Mouse (Mus musculus): ENCODE measurements around the gene Wdr72. TPM values are rescaled to one million over a fixed set of nuclear protein-coding genes. Genes with fewer than 3 reads are reported as not detected.

Wdr72 gene
- total and polyA plus RNA-seq, 2 experiments from 2014 or later, result 1.7 to 1.9 TPM

DNA sequence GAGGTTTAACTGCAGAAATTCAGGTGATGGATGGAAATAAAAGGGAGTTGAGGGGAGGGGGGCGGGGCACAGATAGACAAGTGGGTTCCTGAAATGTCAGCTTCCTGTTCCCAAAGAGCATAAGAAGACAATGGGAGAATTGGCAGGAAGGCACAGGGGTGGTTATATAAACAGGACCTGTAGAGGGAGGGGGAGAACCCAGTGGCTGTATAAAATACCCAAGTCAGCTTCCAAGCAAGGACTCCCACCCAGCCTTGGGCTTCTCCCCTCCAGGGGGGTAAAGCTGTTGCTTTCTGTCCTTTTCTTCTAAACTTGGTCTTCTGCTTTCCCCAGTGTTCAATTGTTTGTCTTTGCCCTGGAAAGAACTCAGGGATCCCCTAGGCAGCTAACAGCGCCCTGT lies 55.5 kb downstream of the Wdr72 start:
- Histone ChIP-seq H3K9me3 (replicated peaks; ENCODE audit: control insufficient read depth, low read length) (no peaks in the 10 kb centered on the region), H3K36me3 (replicated peaks; ENCODE audit: control insufficient read depth, insufficient read depth, low read length) (no peaks in the 10 kb centered on the region), H3K4me2 (ENCODE audit: low read depth, low read length) (no peak overlapping the region), H3K27me3 (ENCODE audit: control insufficient read depth, insufficient read depth, low read length) (no peaks in the 10 kb centered on the region), H3K4me1 (ENCODE audit: control insufficient read depth, insufficient read depth) (no peaks in the 10 kb centered on the region), H3K9ac (replicated peaks; ENCODE audit: low read depth, low read length) (no peak overlapping the region), H3K27ac (ENCODE audit: low read depth) (no peak overlapping the region), H3K4me3 (ENCODE audit: low read depth, low read length) (no peak overlapping the region)
- DNase-seq (ENCODE audit: low spot score) (no peak), ATAC-seq (ENCODE audit: insufficient read depth, low read depth) (no peak)
- TF ChIP-seq CTCF (IDR thresholded peaks at IDR 0.05; ENCODE audit: low read depth) (no peak), EP300 (IDR thresholded peaks at IDR 0.05; ENCODE audit: low read depth) (no peak)
- 87% methylated on average over 2 of the region's 2 CpGs for WGBS

GRCm38 (mm10) chr9:74169904-74170303 lies 59.7 kb downstream of the Wdr72 start:
- Histone ChIP-seq H3K27ac (ENCODE audit: low read depth) (no peak overlapping the region), H3K27me3 (ENCODE audit: control insufficient read depth, insufficient read depth, low read length) (no peaks in the 10 kb centered on the region), H3K4me2 (ENCODE audit: low read depth, low read length) (no peak overlapping the region), H3K4me3 (ENCODE audit: low read depth, low read length) (no peak overlapping the region), H3K36me3 (replicated peaks; ENCODE audit: control insufficient read depth, insufficient read depth, low read length) (no peaks in the 10 kb centered on the region), H3K9ac (replicated peaks; ENCODE audit: low read depth, low read length) (no peak overlapping the region), H3K4me1 (ENCODE audit: control insufficient read depth, insufficient read depth) (no peaks in the 10 kb centered on the region), H3K9me3 (replicated peaks; ENCODE audit: control insufficient read depth, low read length) (no peaks in the 10 kb centered on the region)
- WGBS, result 62% methylated on average over 6 of the region's 6 CpGs
- ATAC-seq (ENCODE audit: insufficient read depth, low read depth) (no peak), DNase-seq (ENCODE audit: low spot score) (no peak)
- TF ChIP-seq EP300 (IDR thresholded peaks at IDR 0.05; ENCODE audit: low read depth), result no peak
- no peak for TF ChIP-seq CTCF (IDR thresholded peaks at IDR 0.05; ENCODE audit: low read depth)

DNA sequence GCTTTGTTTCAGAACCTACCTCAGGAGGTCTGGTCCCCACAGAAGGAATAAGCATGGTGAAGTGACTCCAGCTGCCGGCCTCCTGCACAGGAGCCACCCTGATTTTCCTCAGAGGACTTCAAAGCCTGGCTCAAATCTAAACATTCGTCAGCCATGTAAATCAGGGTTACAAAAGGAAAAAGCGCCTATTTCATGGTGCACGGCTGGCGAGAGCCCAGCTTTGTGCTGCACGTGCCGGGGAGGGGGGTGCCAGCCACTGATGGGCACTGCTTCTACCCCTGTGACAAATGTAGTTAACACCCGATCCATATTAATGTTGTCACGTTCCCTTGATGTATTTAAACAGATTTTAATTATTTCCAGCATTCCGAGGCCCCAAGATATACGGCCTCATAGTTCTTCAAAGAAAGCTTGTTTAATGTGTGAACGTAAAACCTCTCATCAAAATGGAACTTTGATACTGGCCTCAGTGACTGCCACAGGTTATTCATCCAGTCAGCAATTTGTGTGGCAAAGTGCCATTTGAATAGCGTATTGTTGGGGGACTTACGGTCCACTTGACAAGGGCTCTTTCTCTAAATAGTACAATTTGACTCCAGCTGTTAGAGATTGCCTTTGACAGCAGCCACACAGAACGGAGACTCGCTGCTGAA lies 76.7 kb downstream of the Wdr72 start:
- ATAC-seq (ENCODE audit: insufficient read depth, low read depth), result no peak
- no peaks in the 10 kb centered on the region for H3K9me3 ChIP-seq (replicated peaks; ENCODE audit: control insufficient read depth, low read length)
- no peaks in the 10 kb centered on the region for H3K4me1 ChIP-seq (ENCODE audit: control insufficient read depth, insufficient read depth)
- no peaks in the 10 kb centered on the region for H3K36me3 ChIP-seq (replicated peaks; ENCODE audit: control insufficient read depth, insufficient read depth, low read length)
- H3K9ac ChIP-seq (replicated peaks; ENCODE audit: low read depth, low read length), result no peak overlapping the region
- no peaks in the 10 kb centered on the region for H3K27me3 ChIP-seq (ENCODE audit: control insufficient read depth, insufficient read depth, low read length)
- TF ChIP-seq EP300 (IDR thresholded peaks at IDR 0.05; ENCODE audit: low read depth) (no peak), CTCF (IDR thresholded peaks at IDR 0.05; ENCODE audit: low read depth) (no peak)
- no peak for DNase-seq (ENCODE audit: low spot score)
- 44% methylated on average over 16 of the region's 16 CpGs for WGBS
- no peak overlapping the region for H3K27ac ChIP-seq (ENCODE audit: low read depth)
- no peak overlapping the region for H3K4me3 ChIP-seq (ENCODE audit: low read depth, low read length)
- peak overlapping the region; percentile 9; the same call in 1 of the 2 replicates for H3K4me2 ChIP-seq (ENCODE audit: low read depth, low read length)

DNA sequence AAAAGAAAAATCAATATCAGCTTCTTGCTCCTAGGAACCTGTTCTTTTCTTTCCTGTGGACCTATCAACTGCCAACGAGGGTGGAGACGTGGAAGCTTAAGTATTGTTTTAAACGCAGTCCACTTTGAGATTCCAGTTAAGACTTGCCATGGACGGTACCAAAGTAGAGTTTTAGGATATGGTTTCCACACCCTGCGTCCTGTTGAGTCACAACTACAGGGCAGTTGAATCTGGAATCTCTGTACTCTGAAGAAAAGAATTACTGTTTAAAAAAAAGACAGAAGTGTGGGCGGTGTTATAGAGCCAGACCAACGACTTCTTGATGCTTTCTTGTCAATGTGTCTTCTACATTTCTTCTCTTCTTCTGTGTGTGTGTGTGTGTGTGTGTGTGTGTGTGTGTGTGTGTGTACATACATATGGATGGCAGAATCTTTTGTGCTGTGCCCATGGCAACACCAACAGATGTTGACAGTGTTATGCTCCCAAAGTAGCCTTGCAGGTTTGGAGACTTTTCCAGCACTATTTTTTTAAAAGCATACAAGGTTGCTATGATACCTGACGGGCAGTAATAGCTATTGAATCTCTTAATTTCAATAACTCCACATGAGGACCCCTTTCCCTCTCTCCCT lies 77.4 kb downstream of the Wdr72 start:
- DNase-seq (ENCODE audit: low spot score), result no peak
- TF ChIP-seq CTCF (IDR thresholded peaks at IDR 0.05; ENCODE audit: low read depth) (no peak), EP300 (IDR thresholded peaks at IDR 0.05; ENCODE audit: low read depth) (no peak)
- no peak overlapping the region for H3K9ac ChIP-seq (replicated peaks; ENCODE audit: low read depth, low read length)
- H3K4me1 ChIP-seq (ENCODE audit: control insufficient read depth, insufficient read depth), result no peaks in the 10 kb centered on the region
- H3K27me3 ChIP-seq (ENCODE audit: control insufficient read depth, insufficient read depth, low read length), result no peaks in the 10 kb centered on the region
- ATAC-seq (ENCODE audit: insufficient read depth, low read depth), result no peak
- peak overlapping the region; percentile 9; the same call in 1 of the 2 replicates for H3K4me2 ChIP-seq (ENCODE audit: low read depth, low read length)
- no peaks in the 10 kb centered on the region for H3K9me3 ChIP-seq (replicated peaks; ENCODE audit: control insufficient read depth, low read length)
- no peaks in the 10 kb centered on the region for H3K36me3 ChIP-seq (replicated peaks; ENCODE audit: control insufficient read depth, insufficient read depth, low read length)
- no peak overlapping the region for H3K27ac ChIP-seq (ENCODE audit: low read depth)
- no peak overlapping the region for H3K4me3 ChIP-seq (ENCODE audit: low read depth, low read length)
- 61% methylated on average over 8 of the region's 8 CpGs for WGBS

DNA sequence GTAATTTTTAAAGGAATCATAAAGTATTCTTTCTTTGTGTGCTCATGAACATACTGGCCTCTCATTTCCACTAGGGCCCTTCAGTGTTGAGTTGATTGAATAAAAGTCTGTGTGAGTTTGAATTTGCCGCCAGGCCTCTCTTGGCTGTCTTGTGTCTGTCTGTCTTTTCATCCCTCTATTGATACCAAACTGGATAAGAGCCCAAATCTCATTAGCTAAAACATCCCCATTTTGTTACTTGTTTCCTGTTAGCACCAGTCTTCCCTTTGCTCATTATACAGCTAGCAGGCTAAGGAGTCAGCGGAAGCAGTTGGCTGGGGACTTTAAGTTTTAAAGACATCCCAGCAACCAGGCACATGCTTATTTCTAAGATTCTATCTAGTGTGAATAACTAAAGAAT lies 84.7 kb downstream of the Wdr72 start:
- TF ChIP-seq CTCF (IDR thresholded peaks at IDR 0.05; ENCODE audit: low read depth) (no peak), EP300 (IDR thresholded peaks at IDR 0.05; ENCODE audit: low read depth) (no peak)
- no peak overlapping the region for H3K9ac ChIP-seq (replicated peaks; ENCODE audit: low read depth, low read length)
- DNase-seq (ENCODE audit: low spot score) (no peak), ATAC-seq (ENCODE audit: insufficient read depth, low read depth) (no peak)
- no peak overlapping the region for H3K4me2 ChIP-seq (ENCODE audit: low read depth, low read length)
- no peak overlapping the region for H3K4me3 ChIP-seq (ENCODE audit: low read depth, low read length)
- no peak overlapping the region for H3K27ac ChIP-seq (ENCODE audit: low read depth)
- H3K4me1 ChIP-seq (ENCODE audit: control insufficient read depth, insufficient read depth), result no peaks in the 10 kb centered on the region
- H3K9me3 ChIP-seq (replicated peaks; ENCODE audit: control insufficient read depth, low read length), result no peaks in the 10 kb centered on the region
- H3K36me3 ChIP-seq (replicated peaks; ENCODE audit: control insufficient read depth, insufficient read depth, low read length), result no peaks in the 10 kb centered on the region
- H3K27me3 ChIP-seq (ENCODE audit: control insufficient read depth, insufficient read depth, low read length), result no peaks in the 10 kb centered on the region
- WGBS, result 85% methylated on average over 2 of the region's 2 CpGs
